Mouse (Mus musculus): Measurements from ENCODE around the gene Cav2. TPM values are rescaled to one million over a fixed set of nuclear protein-coding genes. Genes with fewer than 3 reads are reported as not detected.

Gene Cav2
- total RNA-seq, 2 experiments from 2014 or later = 32.5 to 33.9 TPM

- H3K27ac ChIP-seq = no peak overlapping the region
- intact Hi-C loops (cut with DNase I) = no loop called here
- no peak for DNase-seq (ENCODE audit: extremely low spot score in 1 of 2, low spot score in 2 of 2)
- no peak overlapping the region for H3K4me3 ChIP-seq
- TF ChIP-seq CTCF (IDR thresholded peaks at IDR 0.05) = no peak; the same call in 1 of the 2 replicates
Observed at GRCm38 (mm10) chr6:17314659-17315616, 34.0 kb downstream of the Cav2 start.

- Histone ChIP-seq H3K4me3 (no peak overlapping the region), H3K27ac (no peak overlapping the region)
- DNase-seq (ENCODE audit: extremely low spot score in 1 of 2, low spot score in 2 of 2) = no peak
- intact Hi-C loops (cut with DNase I) = no loop called here
- TF ChIP-seq CTCF (IDR thresholded peaks at IDR 0.05) = no peak
Observed at GRCm38 (mm10) chr6:17316294-17317166, 35.5 kb downstream of the Cav2 start.

- no peak overlapping the region for H3K27ac ChIP-seq
- no peak for TF ChIP-seq CTCF (IDR thresholded peaks at IDR 0.05)
- no peak overlapping the region for H3K4me3 ChIP-seq
- no peak for DNase-seq (ENCODE audit: extremely low spot score in 1 of 2, low spot score in 2 of 2)
- intact Hi-C loops (cut with DNase I) = no loop called here
Observed at GRCm38 (mm10) chr6:17317167-17317524, 36.2 kb downstream of the Cav2 start.

GRCm38 (mm10) chr6:17317944-17318343, 37.0 kb downstream of the Cav2 start:
- TF ChIP-seq CTCF (IDR thresholded peaks at IDR 0.05) = no peak
- H3K4me3 ChIP-seq = no peak overlapping the region
- intact Hi-C loops (cut with DNase I) = no loop called here
- no peak overlapping the region for H3K27ac ChIP-seq
- no peak for DNase-seq (ENCODE audit: extremely low spot score in 1 of 2, low spot score in 2 of 2)

- Histone ChIP-seq H3K27ac (no peak overlapping the region), H3K4me3 (no peak overlapping the region)
- no peak for DNase-seq (ENCODE audit: extremely low spot score in 1 of 2, low spot score in 2 of 2)
- intact Hi-C loops (cut with DNase I) = no loop called here
- TF ChIP-seq CTCF (IDR thresholded peaks at IDR 0.05) = no peak
Observed at GRCm38 (mm10) chr6:17321976-17322375, 41.0 kb downstream of the Cav2 start.

GRCm38 (mm10) chr6:17327216-17327615, 46.2 kb downstream of the Cav2 start:
- intact Hi-C loops (cut with DNase I) = no loop called here
- DNase-seq (ENCODE audit: extremely low spot score in 1 of 2, low spot score in 2 of 2) = no peak
- H3K4me3 ChIP-seq = no peak overlapping the region
- H3K27ac ChIP-seq = no peak overlapping the region
- no peak for TF ChIP-seq CTCF (IDR thresholded peaks at IDR 0.05)

GRCm38 (mm10) chr6:17329801-17330200, 48.8 kb downstream of the Cav2 start:
- intact Hi-C loops (cut with DNase I) = no loop called here
- Histone ChIP-seq H3K4me3 (no peak overlapping the region), H3K27ac (no peak overlapping the region)
- TF ChIP-seq CTCF (IDR thresholded peaks at IDR 0.05) = no peak
- DNase-seq (ENCODE audit: extremely low spot score in 1 of 2, low spot score in 2 of 2) = no peak

GRCm38 (mm10) chr6:17337724-17338123, 56.7 kb downstream of the Cav2 start:
- intact Hi-C loops (cut with DNase I) = no loop called here
- no peak for TF ChIP-seq CTCF (IDR thresholded peaks at IDR 0.05)
- no peak overlapping the region for H3K4me3 ChIP-seq
- H3K27ac ChIP-seq = no peak overlapping the region
- no peak for DNase-seq (ENCODE audit: extremely low spot score in 1 of 2, low spot score in 2 of 2)

Other genes with a start within 250 kb of the Cav2 start
- gene Tes, start 216.0 kb upstream of the Cav2 start, total RNA-seq (2021) = 1 to 10 TPM; 4.5 to 5.9 TPM
- 10 to 100 TPM; 17.6 to 20.9 TPM for gene Cav1, start 25.1 kb downstream of the Cav2 start, total RNA-seq (2021)
- gene Met, start 182.6 kb downstream of the Cav2 start, total RNA-seq (2021) = 1 to 10 TPM; 9.4 to 9.6 TPM